Comparison of ENCODE assay signal across 8 mouse cellular contexts in the genomic region with DNA sequence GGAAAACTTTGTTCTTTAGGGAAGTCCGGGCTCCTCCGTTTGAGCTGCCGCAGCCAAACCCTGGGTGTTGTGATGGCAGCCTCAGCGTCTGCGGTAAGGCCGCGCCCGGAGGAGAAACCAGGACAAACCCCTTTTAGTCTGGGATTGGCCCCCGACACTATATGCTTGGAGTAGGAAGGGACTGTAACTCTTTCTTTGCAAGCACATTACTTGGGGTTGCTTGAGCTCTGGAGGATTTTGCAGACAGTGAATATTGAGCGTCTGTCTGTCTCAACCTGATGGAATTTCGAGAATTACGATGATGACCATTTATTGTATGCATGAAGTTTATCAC. TPM values are rescaled to one million over a fixed set of nuclear protein-coding genes. Genes with fewer than 3 reads are reported as not detected.
DNase-seq lines count a peak whose midpoint lies in the region; ATAC-seq and TF ChIP-seq lines count a peak whose summit lies in the region.

No protein-coding gene starts in this region.

- ATAC-seq in heart, embryonic 12.5 days (ENCODE audit: insufficient number of reproducible peaks, low FRiP score) = peak; percentile 7; the same call in 1 of the 2 replicates
- ATAC-seq in forebrain, embryonic 15.5 days (replicated peaks) = peak; percentile 44; the same call in 1 of the 2 replicates
- ATAC-seq in liver, embryonic 16.5 days (ENCODE audit: low read depth) = no peak; the same call in 1 of the 2 replicates
- ATAC-seq in activated CD4-positive, CD25-positive, alpha-beta regulatory T cell, adult 4 months = no peak
- no peak for ATAC-seq in granulocyte monocyte progenitor cell, adult 5-6 weeks (replicated peaks; ENCODE audit: poor library complexity, severe bottlenecking)

- peak overlapping the region; percentile 92 for H3K9ac ChIP-seq in heart, embryonic 12.5 days
- peak overlapping the region; percentile 90 for H3K9ac ChIP-seq in forebrain, embryonic 15.5 days (replicated peaks)
- H3K9ac ChIP-seq in liver, embryonic 16.5 days (ENCODE audit: low read depth, low read length) = peak overlapping the region; percentile 81

- H3K36me3 ChIP-seq in heart, embryonic 12.5 days = no peaks in the 10 kb centered on the region
- peaks cover 27% of the 10 kb centered on the region for H3K36me3 ChIP-seq in E14TG2a.4 (ENCODE audit: insufficient read depth, low read length)
- no peaks in the 10 kb centered on the region for H3K36me3 ChIP-seq in forebrain, embryonic 15.5 days
- H3K36me3 ChIP-seq in liver, embryonic 16.5 days (ENCODE audit: control insufficient read depth, insufficient read depth) = no peaks in the 10 kb centered on the region

- DNase-seq in heart, adult 8-10 months (ENCODE audit: low spot score) = no peak
- no peak for DNase-seq in gastrocnemius, postnatal 10 days

- H3K27ac ChIP-seq in heart, embryonic 12.5 days (ENCODE audit: poor library complexity, severe bottlenecking) = peak overlapping the region; percentile 93
- peak overlapping the region; percentile 96 for H3K27ac ChIP-seq in forebrain, embryonic 15.5 days (replicated peaks)
- peak overlapping the region; percentile 91 for H3K27ac ChIP-seq in liver, embryonic 16.5 days (ENCODE audit: low read length)

- H3K4me2 ChIP-seq in heart, embryonic 12.5 days = peak overlapping the region; percentile 83
- peak overlapping the region; percentile 87 for H3K4me2 ChIP-seq in forebrain, embryonic 15.5 days (replicated peaks)
- peak overlapping the region; percentile 76 for H3K4me2 ChIP-seq in liver, embryonic 16.5 days (ENCODE audit: low read depth, low read length)

- 5% methylated on average over 12 of the region's 12 CpGs for WGBS in heart, embryonic 12.5 days
- 5% methylated on average over 12 of the region's 12 CpGs for WGBS in forebrain, embryonic 15.5 days
- WGBS in liver, embryonic 16.5 days (ENCODE audit: insufficient replicate concordance) = 3% methylated on average over 12 of the region's 12 CpGs

- no peaks in the 10 kb centered on the region for H3K27me3 ChIP-seq in heart, embryonic 12.5 days (replicated peaks)
- no peaks in the 10 kb centered on the region for H3K27me3 ChIP-seq in E14TG2a.4 (ENCODE audit: insufficient read depth, low read length)
- H3K27me3 ChIP-seq in forebrain, embryonic 15.5 days = no peaks in the 10 kb centered on the region
- H3K27me3 ChIP-seq in liver, embryonic 16.5 days (ENCODE audit: control insufficient read depth, insufficient read depth, low read depth, low read length) = no peaks in the 10 kb centered on the region

- H3K4me3 ChIP-seq in heart, embryonic 12.5 days = peak overlapping the region; percentile 81
- H3K4me3 ChIP-seq in E14TG2a.4 (replicated peaks; ENCODE audit: low read length) = peak overlapping the region; percentile 99
- H3K4me3 ChIP-seq in forebrain, embryonic 15.5 days = peak overlapping the region; percentile 97
- H3K4me3 ChIP-seq in liver, embryonic 16.5 days (ENCODE audit: low read depth, low read length) = peak overlapping the region; percentile 87

- no peak for TF ChIP-seq CTCF in E14TG2a.4 (conservative IDR thresholded peaks at IDR 0.05; ENCODE audit: low read length)

- no peaks in the 10 kb centered on the region for H3K9me3 ChIP-seq in heart, embryonic 12.5 days (replicated peaks)
- no peaks in the 10 kb centered on the region for H3K9me3 ChIP-seq in E14TG2a.4 (ENCODE audit: low read length)
- no peaks in the 10 kb centered on the region for H3K9me3 ChIP-seq in forebrain, embryonic 15.5 days
- H3K9me3 ChIP-seq in liver, embryonic 16.5 days (replicated peaks; ENCODE audit: control insufficient read depth, low read length) = no peaks in the 10 kb centered on the region

- peaks cover 22% of the 10 kb centered on the region for H3K4me1 ChIP-seq in heart, embryonic 12.5 days (replicated peaks)
- H3K4me1 ChIP-seq in E14TG2a.4 (replicated peaks; ENCODE audit: low read depth, low read length) = peaks cover 27% of the 10 kb centered on the region
- H3K4me1 ChIP-seq in forebrain, embryonic 15.5 days = peaks cover 32% of the 10 kb centered on the region
- H3K4me1 ChIP-seq in liver, embryonic 16.5 days (ENCODE audit: control insufficient read depth, low read depth, low read length) = peaks cover 23% of the 10 kb centered on the region

RNA-seq across cellular contexts. Expression of a gene that starts 0.4 kb away (rescaled TPM):
- polyA plus RNA-seq in heart, embryonic 12.5 days (2016; fragmentation: Nextera tagmentation; extraction: Ambion mirVana) = 59.8 and 64.5 TPM in 2 replicates
- 10 to 100 TPM; 16.4 to 23.3 (median 17.3) TPM for total RNA-seq in heart, adult 8-10 months (2022)
- polyA plus RNA-seq in forebrain, embryonic 15.5 days (2015; fragmentation: Nextera tagmentation; extraction: Ambion mirVana) = 81.4 and 84.6 TPM in 2 replicates
- polyA plus RNA-seq in liver, embryonic 16.5 days (2015; fragmentation: Nextera tagmentation; extraction: Ambion mirVana) = 39.1 and 41.2 TPM in 2 replicates
- 10 to 100 TPM; 18.3 to 54.9 TPM for polyA plus RNA-seq in activated CD4-positive, CD25-positive, alpha-beta regulatory T cell, adult 4 months (2017; shearing (Covaris generic))
- total RNA-seq in gastrocnemius, postnatal 10 days (2021) = 10 to 100 TPM; 18.6 to 22.5 TPM
- 51.0 and 59.2 TPM in 2 replicates for total RNA-seq in granulocyte monocyte progenitor cell, adult 5-6 weeks (2014; fragmentation: Nextera tagmentation)
- total RNA-seq in granulocyte monocyte progenitor cell, adult 5-6 weeks (2017) = 23.3 and 27.2 TPM in 2 replicates

RNA-seq across cellular contexts. Expression of a gene that starts 0.5 kb away (rescaled TPM):
- 27.0 and 29.6 TPM in 2 replicates for polyA plus RNA-seq in heart, embryonic 12.5 days (2016; fragmentation: Nextera tagmentation; extraction: Ambion mirVana)
- 10 to 100 TPM; 10.8 to 23.0 (median 16.2) TPM for total RNA-seq in heart, adult 8-10 months (2022)
- polyA plus RNA-seq in forebrain, embryonic 15.5 days (2015; fragmentation: Nextera tagmentation; extraction: Ambion mirVana) = 31.3 and 43.7 TPM in 2 replicates
- 11.7 and 13.7 TPM in 2 replicates for polyA plus RNA-seq in liver, embryonic 16.5 days (2015; fragmentation: Nextera tagmentation; extraction: Ambion mirVana)
- 10 to 100 TPM; 36.1 to 36.5 TPM for polyA plus RNA-seq in activated CD4-positive, CD25-positive, alpha-beta regulatory T cell, adult 4 months (2017; shearing (Covaris generic))
- total RNA-seq in gastrocnemius, postnatal 10 days (2021) = 10 to 100 TPM; 10.9 to 11.6 TPM
- total RNA-seq in granulocyte monocyte progenitor cell, adult 5-6 weeks (2014; fragmentation: Nextera tagmentation) = 13.8 and 16.3 TPM in 2 replicates
- total RNA-seq in granulocyte monocyte progenitor cell, adult 5-6 weeks (2017) = 30.8 and 59.4 TPM in 2 replicates

RNA-seq across cellular contexts. Expression of a gene that starts 18.2 kb away (rescaled TPM):
- polyA plus RNA-seq in heart, embryonic 12.5 days (2016; fragmentation: Nextera tagmentation; extraction: Ambion mirVana) = 39.8 and 46.8 TPM in 2 replicates
- 10 to 100 TPM; 38.2 to 44.5 (median 43.4) TPM for total RNA-seq in heart, adult 8-10 months (2022)
- polyA plus RNA-seq in forebrain, embryonic 15.5 days (2015; fragmentation: Nextera tagmentation; extraction: Ambion mirVana) = 93.0 and 114 TPM in 2 replicates
- 28.3 and 29.2 TPM in 2 replicates for polyA plus RNA-seq in liver, embryonic 16.5 days (2015; fragmentation: Nextera tagmentation; extraction: Ambion mirVana)
- 10 to 100 TPM; 25.8 to 50.9 TPM for polyA plus RNA-seq in activated CD4-positive, CD25-positive, alpha-beta regulatory T cell, adult 4 months (2017; shearing (Covaris generic))
- total RNA-seq in gastrocnemius, postnatal 10 days (2021) = 10 to 100 TPM; 44.8 to 46.5 TPM
- 42.0 and 44.5 TPM in 2 replicates for total RNA-seq in granulocyte monocyte progenitor cell, adult 5-6 weeks (2014; fragmentation: Nextera tagmentation)
- 63.5 and 69.9 TPM in 2 replicates for total RNA-seq in granulocyte monocyte progenitor cell, adult 5-6 weeks (2017)

RNA-seq across cellular contexts. Expression of a gene that starts 27.3 kb away (rescaled TPM):
- 33.9 and 34.5 TPM in 2 replicates for polyA plus RNA-seq in heart, embryonic 12.5 days (2016; fragmentation: Nextera tagmentation; extraction: Ambion mirVana)
- total RNA-seq in heart, adult 8-10 months (2022) = 10 to 100 TPM; 22.2 to 32.1 (median 28.6) TPM
- polyA plus RNA-seq in forebrain, embryonic 15.5 days (2015; fragmentation: Nextera tagmentation; extraction: Ambion mirVana) = 36.9 and 39.6 TPM in 2 replicates
- 55.2 and 57.1 TPM in 2 replicates for polyA plus RNA-seq in liver, embryonic 16.5 days (2015; fragmentation: Nextera tagmentation; extraction: Ambion mirVana)
- 100 to 1,000 TPM in 1 of 2 experiments, 10 to 100 TPM in 1; 94.7 to 162 TPM for polyA plus RNA-seq in activated CD4-positive, CD25-positive, alpha-beta regulatory T cell, adult 4 months (2017; shearing (Covaris generic))
- total RNA-seq in gastrocnemius, postnatal 10 days (2021) = 10 to 100 TPM; 31.4 to 33.1 TPM
- total RNA-seq in granulocyte monocyte progenitor cell, adult 5-6 weeks (2014; fragmentation: Nextera tagmentation) = 47.1 and 68.5 TPM in 2 replicates
- 18.8 and 22.9 TPM in 2 replicates for total RNA-seq in granulocyte monocyte progenitor cell, adult 5-6 weeks (2017)

RNA-seq across cellular contexts. Expression of a gene that starts 27.3 kb away (rescaled TPM):
- polyA plus RNA-seq in heart, embryonic 12.5 days (2016; fragmentation: Nextera tagmentation; extraction: Ambion mirVana) = 0.05 TPM in 1 of 2 replicates, not detected in the other
- under 1 TPM in 2 of 4 experiments, not detected in 2; 0.09 to 0.14 TPM for total RNA-seq in heart, adult 8-10 months (2022)
- polyA plus RNA-seq in forebrain, embryonic 15.5 days (2015; fragmentation: Nextera tagmentation; extraction: Ambion mirVana) = 0.41 and 0.74 TPM in 2 replicates
- polyA plus RNA-seq in liver, embryonic 16.5 days (2015; fragmentation: Nextera tagmentation; extraction: Ambion mirVana) = not detected in 2 replicates
- polyA plus RNA-seq in activated CD4-positive, CD25-positive, alpha-beta regulatory T cell, adult 4 months (2017; shearing (Covaris generic)) = not detected
- total RNA-seq in gastrocnemius, postnatal 10 days (2021) = not detected
- not detected in 2 replicates for total RNA-seq in granulocyte monocyte progenitor cell, adult 5-6 weeks (2014; fragmentation: Nextera tagmentation)
- not detected in 2 replicates for total RNA-seq in granulocyte monocyte progenitor cell, adult 5-6 weeks (2017)

Comparison
In these comparisons a context has a peak if more than half of its experiments do, and no peak if none do; other contexts are left out.
1. ATAC-seq: peak in heart, embryonic 12.5 days (single experiment) and forebrain, embryonic 15.5 days (single experiment); none in liver, embryonic 16.5 days (single experiment), activated CD4-positive, CD25-positive, alpha-beta regulatory T cell, adult 4 months (single experiment) and granulocyte monocyte progenitor cell, adult 5-6 weeks (single experiment).
2. Peak in every context shown above with its lines, with median percentiles within 50 percentile points of each other: H3K27ac ChIP-seq, H3K4me2 ChIP-seq, H3K4me3 ChIP-seq and H3K9ac ChIP-seq.